Mouse (Mus musculus): ENCODE results near the gene Lamb1.

DNA sequence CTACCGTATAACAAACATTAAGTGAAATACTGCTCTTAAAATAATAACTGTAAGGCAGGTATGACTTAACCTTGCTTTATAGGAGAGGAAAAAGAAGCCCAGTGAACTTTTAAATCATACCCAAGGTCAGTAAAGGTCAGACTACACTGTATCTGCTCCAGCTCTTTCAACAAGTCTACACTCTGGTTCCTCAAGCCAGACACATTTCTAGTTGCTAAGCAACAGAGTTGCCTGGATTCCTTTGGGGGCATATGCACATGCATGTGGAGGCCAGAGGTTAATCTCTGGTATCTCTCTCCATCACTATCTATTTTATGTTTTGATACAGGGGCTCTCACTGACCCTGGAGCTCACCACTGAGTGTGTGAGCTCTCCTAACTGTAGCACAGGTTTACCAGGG lies 104.1 kb downstream of the Lamb1 start:
- TF ChIP-seq CTCF (IDR thresholded peaks at IDR 0.05; ENCODE audit: low read depth, low read length) (no peak), POLR2A (IDR thresholded peaks at IDR 0.05; ENCODE audit: insufficient read depth, low read length) (no peak), EP300 (IDR thresholded peaks at IDR 0.05; ENCODE audit: insufficient read depth, low read depth, low read length) (no peak)
